Mouse (Mus musculus) T-helper 2 cell (primary cell): Measurements from ENCODE around the gene Rab33a.

Experiments used
- in situ Hi-C: fragments of 300-600 bp; cut with MboI, MseI; formaldehyde crosslinking; loops from one replicate; pipeline ENCODE4 v1.15.1; 2025; ENCODE audit warnings: high pct_unique_total_duplicates

Rab33a gene

GRCm38 (mm10) chrX:48518808-48519548, at the start of gene Rab33a:
Gene Rab33a, plus strand, starts transcription at chrX:48519285.
- in situ Hi-C loops, result no loop called here

- in situ Hi-C loops, result no loop called here
These were observed 38.0 kb upstream of the Rab33a start for GRCm38 (mm10) chrX:48481095-48481494.

- in situ Hi-C loops, result no loop called here
These were observed 37.4 kb upstream of the Rab33a start for GRCm38 (mm10) chrX:48481687-48482086.

- in situ Hi-C loops, result no loop called here
These were observed 25.3 kb upstream of the Rab33a start for GRCm38 (mm10) chrX:48493763-48494162.

- in situ Hi-C loops, result no loop called here
These were observed 5.8 kb upstream of the Rab33a start, which contains the start of gene Aifm1 for GRCm38 (mm10) chrX:48513166-48513807. Gene Aifm1, minus strand, starts transcription at chrX:48513563.

GRCm38 (mm10) chrX:48513824-48514223, 5.3 kb upstream of the Rab33a start:
- in situ Hi-C loops, result no loop called here

GRCm38 (mm10) chrX:48518211-48518807, 776 bp upstream of the Rab33a start:
- in situ Hi-C loops, result no loop called here

- in situ Hi-C loops, result no loop called here
These were observed 532 bp downstream of the Rab33a start for GRCm38 (mm10) chrX:48519549-48520085.

GRCm38 (mm10) chrX:48521651-48522050, 2.6 kb downstream of the Rab33a start:
- in situ Hi-C loops, result no loop called here

GRCm38 (mm10) chrX:48523512-48523911, 4.4 kb downstream of the Rab33a start:
- in situ Hi-C loops, result no loop called here

- in situ Hi-C loops, result no loop called here
These were observed 6.2 kb downstream of the Rab33a start for GRCm38 (mm10) chrX:48525332-48525731.

- in situ Hi-C loops, result no loop called here
These were observed 6.8 kb downstream of the Rab33a start for GRCm38 (mm10) chrX:48525866-48526265.

- in situ Hi-C loops, result no loop called here
These were observed 7.3 kb downstream of the Rab33a start for GRCm38 (mm10) chrX:48526435-48526834.

- in situ Hi-C loops, result no loop called here
These were observed 13.1 kb downstream of the Rab33a start for GRCm38 (mm10) chrX:48532175-48532574.
